Mouse (Mus musculus) hindbrain, embryonic 10.5 days (tissue): Measurements from ENCODE around the gene Dlx4. TPM values are rescaled to one million over a fixed set of nuclear protein-coding genes. Genes with fewer than 3 reads are reported as not detected.

ENCODE experiments used
- DNase-seq: peaks from one replicate; pipeline ENCODE4 v3.0.0-alpha.2; 2017; ENCODE audit warnings: low spot score
- H3K27ac ChIP-seq: fragments of 300-500 bp; sonication (generic); 2 replicates; pipeline ENCODE4 v1.5.1; 2016; ENCODE audit warnings: mild to moderate bottlenecking, moderate library complexity
- H3K27me3 ChIP-seq: fragments of 300-500 bp; sonication (generic); 2 replicates; pipeline ENCODE4 v1.6.1; 2016; ENCODE audit warnings: mild to moderate bottlenecking; ENCODE audit not compliant: poor library complexity, insufficient read depth, severe bottlenecking
- H3K36me3 ChIP-seq: fragments of 300-500 bp; sonication (generic); 2 replicates; pipeline ENCODE4 v1.6.1; 2016; ENCODE audit warnings: mild to moderate bottlenecking, moderate library complexity
- H3K4me1 ChIP-seq: fragments of 300-500 bp; sonication (generic); replicated peaks from 2 replicates; pipeline ENCODE4 v1.6.1; 2016; ENCODE audit warnings: mild to moderate bottlenecking
- H3K4me3 ChIP-seq: fragments of 300-500 bp; sonication (generic); 2 replicates; pipeline ENCODE4 v1.5.1; 2016; ENCODE audit warnings: mild to moderate bottlenecking, moderate library complexity
- H3K9me3 ChIP-seq: fragments of 300-500 bp; sonication (generic); 2 replicates; pipeline ENCODE4 v1.6.1; 2016; ENCODE audit warnings: mild to moderate bottlenecking, moderate library complexity
- WGBS: fragments of 180-500 bp; shearing (Covaris S2); methylation state at CpG from one replicate; pipeline ENCODE4 v1.1.7; 2016; 5-methylcytosine and 5-hydroxymethylcytosine counted together
- polyA plus RNA-seq: library from polyadenylated mRNA; unstranded; fragments of >200 nt; fragmentation: Nextera tagmentation; extraction: Ambion mirVana; gene quantifications from 2 replicates; pipeline ENCODE4 v1.2.1, GENCODE M21; 2016

Gene Dlx4
- polyA plus RNA-seq, 1 experiment from 2014 or later = 0.25 TPM

GRCm38 (mm10) chr11:95095596-95095995 is 50.5 kb downstream of the Dlx4 start:
- no peak overlapping the region for H3K4me3 ChIP-seq
- H3K27ac ChIP-seq = no peak overlapping the region
- no peak for DNase-seq
- 78% methylated on average over 10 of the region's 10 CpGs for WGBS
- H3K4me1 ChIP-seq = peaks cover 32% of the 10 kb centered on the region
- H3K9me3 ChIP-seq = 0 out of 2 replicates have a peak, but pooled peaks cover 3% of the 10 kb centered on the region
- peaks cover 3% of the 10 kb centered on the region; the same call in 1 of the 2 replicates for H3K27me3 ChIP-seq
- H3K36me3 ChIP-seq = no peaks in the 10 kb centered on the region

GRCm38 (mm10) chr11:95093077-95093476 is 53.0 kb downstream of the Dlx4 start:
- Histone ChIP-seq H3K36me3 (no peaks in the 10 kb centered on the region), H3K27me3 (no peaks in the 10 kb centered on the region)

More at GRCm38 (mm10) chr11:95093077-95093476, 53.0 kb downstream of the Dlx4 start:
- Histone ChIP-seq H3K4me1 (peaks cover 29% of the 10 kb centered on the region), H3K27ac (no peak overlapping the region), H3K9me3 (0 out of 2 replicates have a peak, but pooled peaks cover 3% of the 10 kb centered on the region), H3K4me3 (no peak overlapping the region)
- 78% methylated on average over 5 of the region's 5 CpGs for WGBS
- no peak for DNase-seq

Other genes starting within 250 kb of the Dlx4 start
- gene Col1a1, start 210.0 kb downstream of the Dlx4 start, polyA plus RNA-seq = 98.1 and 193 TPM in 2 replicates
- gene Hils1, start 178.7 kb downstream of the Dlx4 start, polyA plus RNA-seq = not detected in 2 replicates
- gene Sgca, start 169.9 kb downstream of the Dlx4 start, polyA plus RNA-seq = 0.10 TPM in 1 of 2 replicates, not detected in the other
- gene Ppp1r9b, start 155.2 kb downstream of the Dlx4 start, polyA plus RNA-seq = 10.4 and 11.8 TPM in 2 replicates
- 38.8 and 71.5 TPM in 2 replicates for gene Samd14, start 136.4 kb downstream of the Dlx4 start, polyA plus RNA-seq
- 10.7 and 15.2 TPM in 2 replicates for gene Pdk2, start 104.9 kb downstream of the Dlx4 start, polyA plus RNA-seq
- 5.7 and 6.7 TPM in 2 replicates for gene Itga3, start 69.5 kb downstream of the Dlx4 start, polyA plus RNA-seq
- gene Dlx3, start 26.1 kb downstream of the Dlx4 start, polyA plus RNA-seq = 3.2 and 6.5 TPM in 2 replicates
- 0.12 TPM in 1 of 2 replicates, not detected in the other for gene Tac4, start 115.3 kb upstream of the Dlx4 start, polyA plus RNA-seq
- gene Kat7, start 164.0 kb upstream of the Dlx4 start, polyA plus RNA-seq = 79.0 and 84.9 TPM in 2 replicates
- gene Fam117a, start 190.8 kb upstream of the Dlx4 start, polyA plus RNA-seq = 10.8 and 11.0 TPM in 2 replicates
- 119 TPM in 2 replicates for gene Slc35b1, start 238.4 kb upstream of the Dlx4 start, polyA plus RNA-seq